Mouse (Mus musculus) heart, embryonic 12.5 days (tissue): ENCODE results near the gene Akr1b3. TPM values are rescaled to one million over a fixed set of nuclear protein-coding genes. Genes with fewer than 3 reads are reported as not detected.

Experiments
- ATAC-seq: fragments of 200-750 bp; cut with Nextera tagmentation; 2 replicates; pipeline ENCODE4 v1.8.0; 2017; ENCODE audit warnings: moderate TSS enrichment, moderate library complexity; ENCODE audit not compliant: insufficient number of reproducible peaks, low FRiP score
- H3K27ac ChIP-seq: fragments of 300-500 bp; sonication (generic); 2 replicates; pipeline ENCODE4 v1.5.1; 2016; ENCODE audit warnings: mild to moderate bottlenecking, moderate library complexity; ENCODE audit not compliant: poor library complexity, severe bottlenecking
- H3K27me3 ChIP-seq: fragments of 300-500 bp; sonication (generic); replicated peaks from 2 replicates; pipeline ENCODE4 v1.6.1; 2016; ENCODE audit warnings: mild to moderate bottlenecking, moderate library complexity
- H3K36me3 ChIP-seq: fragments of 300-500 bp; sonication (generic); 2 replicates; pipeline ENCODE4 v1.6.1; 2016; ENCODE audit warnings: mild to moderate bottlenecking, moderate library complexity
- H3K4me1 ChIP-seq: fragments of 300-500 bp; sonication (generic); replicated peaks from 2 replicates; pipeline ENCODE4 v1.6.1; 2016; ENCODE audit warnings: mild to moderate bottlenecking
- H3K4me2 ChIP-seq: fragments of 300-500 bp; sonication (generic); 2 replicates; pipeline ENCODE4 v1.6.1; 2016; ENCODE audit warnings: mild to moderate bottlenecking, moderate library complexity
- H3K4me3 ChIP-seq: fragments of 300-500 bp; sonication (generic); 2 replicates; pipeline ENCODE4 v1.5.1; 2016; ENCODE audit warnings: mild to moderate bottlenecking
- H3K9ac ChIP-seq: fragments of 300-500 bp; sonication (generic); 2 replicates; pipeline ENCODE4 v1.6.1; 2016; ENCODE audit warnings: mild to moderate bottlenecking, moderate library complexity
- H3K9me3 ChIP-seq: fragments of 300-500 bp; sonication (generic); replicated peaks from 2 replicates; pipeline ENCODE4 v1.6.1; 2016; ENCODE audit warnings: mild to moderate bottlenecking, moderate library complexity
- WGBS: fragments of 180-500 bp; shearing (Covaris S2); methylation state at CpG from one replicate; pipeline ENCODE4 v1.1.7; 2016; 5-methylcytosine and 5-hydroxymethylcytosine counted together
- polyA plus RNA-seq: library from polyadenylated mRNA; unstranded; fragments of >200 nt; fragmentation: Nextera tagmentation; extraction: Ambion mirVana; gene quantifications from 2 replicates; pipeline ENCODE4 v1.2.1, GENCODE M21; 2016

The Akr1b3 gene
- polyA plus RNA-seq, 1 experiment from 2014 or later = 177 TPM

DNA sequence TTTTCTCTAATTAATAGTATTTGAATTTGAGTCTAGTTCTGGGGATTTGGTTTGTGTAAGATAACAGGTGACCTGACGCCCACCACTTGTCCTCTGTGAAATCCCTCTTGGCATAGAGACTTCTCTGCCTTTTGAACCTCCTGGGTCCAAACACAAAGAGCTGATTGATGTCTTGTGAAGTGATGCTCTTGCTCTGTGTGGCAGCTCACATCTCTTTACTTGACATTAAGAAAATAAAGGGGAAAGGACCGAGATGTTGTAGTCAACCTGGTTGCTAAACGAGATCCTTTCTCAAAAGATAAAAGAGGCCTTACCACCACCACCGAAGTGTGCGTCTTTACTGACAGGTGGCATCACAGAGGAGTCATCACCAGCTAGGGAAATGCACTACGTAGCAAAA lies 1.4 kb upstream of the Akr1b3 start:
- Histone ChIP-seq H3K36me3 (no peaks in the 10 kb centered on the region), H3K9ac (no peak overlapping the region), H3K4me3 (no peak overlapping the region), H3K27ac (no peak overlapping the region), H3K27me3 (no peaks in the 10 kb centered on the region), H3K4me2 (0 out of 2 replicates have a peak overlapping the region, but pooled peaks have one; percentile 92), H3K9me3 (no peaks in the 10 kb centered on the region), H3K4me1 (peaks cover 12% of the 10 kb centered on the region)
- ATAC-seq = no peak
- 57% methylated on average over 6 of the region's 6 CpGs for WGBS

DNA sequence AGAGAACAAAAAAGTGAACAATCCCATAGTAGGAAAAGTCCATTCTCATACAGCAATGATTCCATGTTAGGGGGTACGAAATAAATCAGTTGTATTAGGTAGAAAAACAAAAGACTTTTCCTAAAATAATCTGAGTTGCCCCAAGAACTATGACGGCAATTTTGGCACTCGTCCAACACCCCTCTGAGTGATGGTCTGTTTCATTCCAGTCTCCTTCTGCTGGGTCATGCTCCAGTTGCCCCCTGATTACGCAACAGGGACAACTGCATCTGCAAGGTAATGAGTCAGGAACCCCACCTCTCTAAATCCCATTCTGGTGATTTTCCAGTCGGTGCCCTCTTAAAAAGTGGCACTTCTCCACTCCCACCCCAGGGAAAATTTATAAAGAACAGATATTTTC lies 894 bp upstream of the Akr1b3 start:
- Histone ChIP-seq H3K27me3 (no peaks in the 10 kb centered on the region), H3K9ac (no peak overlapping the region), H3K9me3 (no peaks in the 10 kb centered on the region), H3K36me3 (no peaks in the 10 kb centered on the region), H3K4me1 (peaks cover 12% of the 10 kb centered on the region), H3K4me2 (peak overlapping the region; percentile 92), H3K27ac (no peak overlapping the region), H3K4me3 (peak overlapping the region; percentile 90)
- no peak for ATAC-seq
- WGBS = 27% methylated on average over 5 of the region's 5 CpGs

DNA sequence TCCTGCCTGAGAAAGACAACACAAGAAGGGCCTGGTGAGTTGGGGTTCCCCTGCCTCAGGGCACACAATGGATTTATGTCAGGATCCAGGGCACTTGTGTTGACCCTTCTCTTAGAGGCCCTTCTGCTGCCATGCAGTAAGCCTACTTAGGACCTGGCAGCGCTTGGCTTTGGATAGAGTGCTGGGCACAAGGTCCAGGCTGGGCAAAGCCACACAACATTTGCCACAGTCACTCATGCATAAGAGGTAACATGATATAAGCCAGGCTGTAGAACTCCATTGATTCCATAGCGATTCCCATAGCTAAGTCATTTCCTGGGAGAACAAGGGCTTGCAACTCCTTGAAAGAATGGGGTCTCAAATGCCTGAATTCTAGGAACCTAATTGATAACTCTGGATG lies 3.4 kb downstream of the Akr1b3 start:
- Histone ChIP-seq H3K4me1 (peaks cover 12% of the 10 kb centered on the region), H3K9me3 (no peaks in the 10 kb centered on the region), H3K4me3 (no peak overlapping the region), H3K4me2 (no peak overlapping the region), H3K36me3 (peaks cover 35% of the 10 kb centered on the region), H3K9ac (no peak overlapping the region), H3K27ac (no peak overlapping the region), H3K27me3 (no peaks in the 10 kb centered on the region)
- ATAC-seq = no peak
- 91% methylated on average over 2 of the region's 2 CpGs for WGBS

DNA sequence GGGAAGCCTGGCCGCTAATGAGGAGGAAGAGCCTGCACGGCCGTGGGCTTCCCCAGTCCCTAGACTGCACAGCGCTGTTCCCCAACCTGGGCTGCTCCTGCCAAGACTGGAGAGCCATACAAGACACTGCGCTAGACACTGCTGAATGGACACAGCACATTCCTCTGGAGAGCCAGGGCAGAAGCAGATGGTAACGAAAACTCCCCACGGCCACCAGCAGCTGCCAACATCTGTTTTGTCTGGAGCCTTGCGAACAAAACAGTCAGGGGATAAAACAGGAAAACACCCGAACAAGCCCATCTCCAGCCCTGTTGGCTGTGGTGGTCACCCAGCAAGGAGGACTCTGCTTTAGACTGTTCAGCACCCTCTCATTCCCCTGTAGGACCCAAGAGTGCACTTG lies 3.9 kb downstream of the Akr1b3 start:
- Histone ChIP-seq H3K4me2 (no peak overlapping the region), H3K4me1 (peaks cover 12% of the 10 kb centered on the region), H3K9ac (no peak overlapping the region), H3K27ac (no peak overlapping the region), H3K9me3 (no peaks in the 10 kb centered on the region), H3K36me3 (peaks cover 41% of the 10 kb centered on the region), H3K4me3 (no peak overlapping the region), H3K27me3 (no peaks in the 10 kb centered on the region)
- 84% methylated on average over 9 of the region's 9 CpGs for WGBS
- ATAC-seq = no peak

DNA sequence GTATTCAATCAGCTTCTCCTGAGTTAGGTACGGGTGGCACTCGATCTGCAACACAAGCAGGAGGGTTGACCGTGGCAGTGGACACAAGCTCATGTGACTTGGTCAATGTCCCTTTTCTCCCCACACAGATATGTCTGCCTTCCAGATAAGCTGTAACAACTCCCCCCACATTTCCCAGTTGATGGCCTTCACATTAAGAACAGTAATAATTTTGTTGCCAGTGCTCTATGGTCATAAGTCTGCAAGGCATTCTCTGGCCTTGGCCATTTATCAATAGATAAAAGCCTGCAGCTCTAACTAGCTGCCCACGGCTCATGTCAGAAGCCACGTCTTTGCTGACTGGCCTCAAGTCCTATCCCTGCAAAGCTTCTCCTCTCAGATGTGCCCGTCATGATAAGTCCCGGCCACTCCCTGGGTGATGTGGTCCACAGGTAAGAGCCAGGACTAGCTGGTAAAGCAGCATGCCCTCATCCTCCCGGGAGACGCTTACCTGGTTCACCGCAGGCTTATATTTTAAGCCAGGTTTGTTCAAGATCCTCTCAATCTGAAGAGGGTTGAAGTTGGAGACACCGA lies 7.2 kb downstream of the Akr1b3 start:
- H3K4me1 ChIP-seq = peaks cover 7% of the 10 kb centered on the region
- WGBS = 85% methylated on average over 11 of the region's 11 CpGs
- H3K27me3 ChIP-seq = no peaks in the 10 kb centered on the region
- no peaks in the 10 kb centered on the region for H3K9me3 ChIP-seq
- no peak overlapping the region for H3K9ac ChIP-seq
- H3K4me3 ChIP-seq = no peak overlapping the region
- peaks cover 69% of the 10 kb centered on the region for H3K36me3 ChIP-seq
- no peak for ATAC-seq
- H3K4me2 ChIP-seq = no peak overlapping the region
- no peak overlapping the region for H3K27ac ChIP-seq

DNA sequence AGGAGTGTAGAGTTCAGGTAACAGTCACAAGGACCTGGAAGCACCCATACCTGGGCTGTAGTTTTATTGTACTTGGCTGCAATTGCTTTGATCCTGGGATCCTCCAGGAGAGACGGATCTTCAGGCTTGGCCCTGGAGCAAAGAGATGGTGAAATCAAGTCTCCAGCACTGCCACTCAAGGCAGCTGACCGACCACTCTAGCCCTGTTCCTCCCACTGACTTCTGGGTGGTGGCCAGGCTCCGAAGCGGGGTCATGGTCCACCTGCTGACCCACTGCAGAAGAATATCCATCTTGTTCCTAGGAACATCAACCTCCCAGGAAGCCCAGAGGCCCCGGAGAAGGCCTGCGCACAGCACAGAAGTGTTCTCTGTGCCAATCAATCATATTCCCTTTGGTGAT lies 7.8 kb downstream of the Akr1b3 start:
- H3K9me3 ChIP-seq = no peaks in the 10 kb centered on the region
- H3K27ac ChIP-seq = no peak overlapping the region
- H3K9ac ChIP-seq = no peak overlapping the region
- no peak for ATAC-seq
- 90% methylated on average over 6 of the region's 6 CpGs for WGBS
- H3K4me3 ChIP-seq = no peak overlapping the region
- peaks cover 71% of the 10 kb centered on the region for H3K36me3 ChIP-seq
- peaks cover 13% of the 10 kb centered on the region for H3K4me1 ChIP-seq
- H3K27me3 ChIP-seq = no peaks in the 10 kb centered on the region
- H3K4me2 ChIP-seq = no peak overlapping the region

DNA sequence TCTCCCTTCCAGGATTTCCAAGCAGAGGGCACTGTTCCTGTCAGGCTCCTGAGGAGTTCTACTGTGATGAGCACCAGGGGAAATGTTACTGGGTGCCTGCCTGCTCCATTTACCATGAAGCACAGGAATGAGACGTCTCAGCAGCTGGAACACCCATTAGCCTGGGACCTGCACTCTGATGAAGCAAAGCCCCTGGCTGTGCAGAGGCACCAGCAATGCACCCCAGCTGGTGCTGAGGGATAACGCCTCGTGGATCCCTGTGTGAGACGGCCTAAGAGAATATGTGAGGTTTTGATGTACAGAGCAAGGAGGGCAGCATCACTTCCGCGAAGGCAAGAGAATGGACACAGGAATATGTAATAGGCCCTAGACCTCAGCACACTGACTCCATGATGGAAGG lies 10.5 kb downstream of the Akr1b3 start:
- Histone ChIP-seq H3K4me1 (peaks cover 14% of the 10 kb centered on the region), H3K4me3 (no peak overlapping the region), H3K27me3 (no peaks in the 10 kb centered on the region), H3K9ac (no peak overlapping the region), H3K27ac (no peak overlapping the region), H3K4me2 (no peak overlapping the region), H3K36me3 (peaks cover 74% of the 10 kb centered on the region), H3K9me3 (no peaks in the 10 kb centered on the region)
- 90% methylated on average over 6 of the region's 6 CpGs for WGBS
- ATAC-seq = no peak

DNA sequence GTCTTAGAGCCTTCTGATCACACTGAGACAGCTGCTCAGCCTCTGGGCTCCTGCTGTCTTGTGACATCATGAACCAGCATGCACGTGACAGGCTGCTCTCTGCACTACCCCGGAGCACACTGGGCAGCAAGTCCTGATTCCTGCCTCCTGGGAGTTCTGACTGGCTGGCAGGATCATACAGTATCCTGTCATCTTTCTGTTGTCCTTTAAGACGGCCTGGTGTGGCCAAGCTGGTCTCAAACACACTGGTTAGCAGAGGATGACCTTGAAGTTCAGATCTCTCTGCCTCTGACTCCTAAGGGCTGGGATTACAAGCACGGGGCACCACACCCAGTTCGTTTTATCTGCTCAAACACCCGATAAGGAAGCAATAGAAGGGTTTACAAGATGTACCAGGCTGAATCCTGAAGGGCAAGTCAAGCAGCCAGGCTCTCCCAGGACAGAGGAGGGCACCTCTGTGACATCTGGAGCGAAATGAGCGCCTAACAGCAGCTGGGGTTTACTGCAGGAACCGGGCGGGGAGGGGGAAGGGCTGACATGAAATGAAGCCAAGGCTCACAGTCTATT lies 12.5 kb downstream of the Akr1b3 start:
- Histone ChIP-seq H3K36me3 (peaks cover 54% of the 10 kb centered on the region), H3K4me3 (no peak overlapping the region), H3K27me3 (no peaks in the 10 kb centered on the region), H3K27ac (no peak overlapping the region; the same call in 1 of the 2 replicates), H3K4me2 (no peak overlapping the region), H3K4me1 (peaks cover 14% of the 10 kb centered on the region), H3K9me3 (no peaks in the 10 kb centered on the region), H3K9ac (no peak overlapping the region)
- ATAC-seq = no peak
- 58% methylated on average over 10 of the region's 10 CpGs for WGBS

DNA sequence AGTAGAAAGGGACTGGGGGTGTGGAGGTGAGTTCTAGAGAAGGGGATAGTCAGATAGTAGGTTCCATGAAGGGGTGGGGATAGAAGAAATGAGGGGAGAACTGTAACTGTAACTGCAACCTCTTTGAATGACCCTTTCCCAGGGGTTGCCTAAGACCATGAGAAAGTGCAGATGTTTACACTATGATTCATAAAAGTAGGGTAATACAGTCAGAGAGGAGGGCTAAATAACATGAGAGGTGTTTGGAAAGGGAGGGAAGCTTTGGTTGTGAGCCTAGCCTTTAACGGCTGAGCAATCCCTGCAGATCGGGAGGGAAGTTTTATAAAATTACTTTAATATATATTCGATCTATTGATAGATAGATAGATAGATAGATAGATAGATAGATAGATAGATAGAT lies 20.2 kb downstream of the Akr1b3 start:
- no peak overlapping the region for H3K27ac ChIP-seq
- H3K36me3 ChIP-seq = no peaks in the 10 kb centered on the region
- no peaks in the 10 kb centered on the region for H3K9me3 ChIP-seq
- no peaks in the 10 kb centered on the region for H3K27me3 ChIP-seq
- no peak overlapping the region for H3K4me3 ChIP-seq
- no peak for ATAC-seq
- H3K9ac ChIP-seq = no peak overlapping the region
- H3K4me2 ChIP-seq = no peak overlapping the region
- WGBS = 81% methylated on average over 3 of the region's 3 CpGs
- 0 out of 2 replicates have a peak, but pooled peaks cover 2% of the 10 kb centered on the region for H3K4me1 ChIP-seq

DNA sequence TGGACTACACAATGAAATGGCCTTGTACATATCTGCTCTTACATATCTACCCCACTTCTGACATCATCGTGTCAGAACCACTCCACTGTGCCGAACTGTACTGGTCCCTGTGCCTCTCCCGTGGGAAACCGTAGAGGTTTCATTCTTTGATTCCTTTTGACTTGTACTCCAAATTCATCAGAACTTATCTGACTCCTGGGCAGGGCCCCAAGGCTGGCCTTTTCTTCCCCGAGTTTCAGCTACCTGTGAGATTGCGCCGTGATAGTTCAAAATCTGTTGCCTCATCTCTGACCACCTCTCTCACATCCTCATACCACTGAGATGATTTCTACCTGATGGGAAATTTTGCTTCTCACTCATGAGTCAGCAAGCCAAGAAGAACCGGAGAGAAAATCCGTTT lies 21.8 kb downstream of the Akr1b3 start:
- 83% methylated on average over 9 of the region's 9 CpGs for WGBS
- no peak overlapping the region for H3K4me3 ChIP-seq
- 0 out of 2 replicates have a peak, but pooled peaks cover 2% of the 10 kb centered on the region for H3K4me1 ChIP-seq
- H3K4me2 ChIP-seq = no peak overlapping the region
- H3K27ac ChIP-seq = no peak overlapping the region
- no peaks in the 10 kb centered on the region for H3K36me3 ChIP-seq
- no peaks in the 10 kb centered on the region for H3K9me3 ChIP-seq
- no peaks in the 10 kb centered on the region for H3K27me3 ChIP-seq
- ATAC-seq = no peak
- no peak overlapping the region for H3K9ac ChIP-seq

DNA sequence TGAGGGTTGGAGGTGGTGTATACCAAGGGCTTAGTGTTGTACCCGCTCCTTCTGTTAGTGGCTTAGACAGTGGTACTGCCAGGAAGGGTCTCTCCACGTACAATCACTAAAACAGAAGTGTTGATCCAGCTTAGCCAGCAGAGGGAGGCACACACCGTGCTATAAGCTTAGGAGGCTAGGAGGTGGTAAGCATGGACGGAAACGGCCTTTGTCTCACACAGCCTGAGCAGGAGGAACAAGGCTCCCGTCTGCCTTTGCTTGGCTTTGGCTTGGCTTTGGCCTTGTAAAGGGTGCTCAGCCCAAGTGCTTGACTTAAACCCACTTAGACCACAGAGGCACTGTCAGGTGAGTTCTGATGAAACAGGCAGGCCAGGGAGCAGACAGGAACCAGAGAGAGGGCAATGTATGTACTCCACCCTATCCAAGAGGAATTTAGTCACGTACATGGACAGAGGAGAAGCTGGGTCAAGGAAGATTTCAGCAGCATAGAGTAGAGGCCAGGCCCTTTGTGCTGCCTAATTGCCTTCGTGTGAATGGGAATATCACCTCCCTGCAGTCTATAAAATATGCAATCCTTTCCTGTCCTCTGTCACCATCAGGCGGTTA lies 24.3 kb downstream of the Akr1b3 start:
- no peak overlapping the region for H3K4me2 ChIP-seq
- no peak overlapping the region for H3K9ac ChIP-seq
- no peak overlapping the region for H3K27ac ChIP-seq
- H3K9me3 ChIP-seq = no peaks in the 10 kb centered on the region
- no peaks in the 10 kb centered on the region for H3K27me3 ChIP-seq
- H3K4me3 ChIP-seq = no peak overlapping the region
- peaks cover 2% of the 10 kb centered on the region; the same call in 1 of the 2 replicates for H3K4me1 ChIP-seq
- 27% methylated on average over 9 of the region's 9 CpGs for WGBS
- ATAC-seq = peak; percentile 57; the same call in 1 of the 2 replicates
- no peaks in the 10 kb centered on the region for H3K36me3 ChIP-seq
